Mouse (Mus musculus) stomach, embryonic 16.5 days (tissue): ENCODE data around the gene Phldb2. TPM values are rescaled to one million over a fixed set of nuclear protein-coding genes. Genes with fewer than 3 reads are reported as not detected.

Source experiments
- ATAC-seq: fragments of 200-750 bp; cut with Nextera tagmentation; 2 replicates; pipeline ENCODE4 v1.8.0; 2017; ENCODE audit warnings: moderate number of reproducible peaks, moderate TSS enrichment; ENCODE audit not compliant: insufficient read depth, low FRiP score
- H3K27ac ChIP-seq: fragments of 300-500 bp; sonication (generic); 2 replicates; pipeline ENCODE4 v1.5.1; 2014; ENCODE audit warnings: low read length
- H3K27me3 ChIP-seq: fragments of 300-500 bp; sonication (generic); 2 replicates; pipeline ENCODE4 v1.6.1; 2014; ENCODE audit warnings: low read length, control low read depth, mixed read lengths; ENCODE audit not compliant: control insufficient read depth, insufficient read depth
- H3K36me3 ChIP-seq: fragments of 300-500 bp; sonication (generic); 2 replicates; pipeline ENCODE4 v1.6.1; 2014; ENCODE audit warnings: low read length; ENCODE audit not compliant: control insufficient read depth, insufficient read depth
- H3K4me1 ChIP-seq: fragments of 300-500 bp; sonication (generic); 2 replicates; pipeline ENCODE4 v1.6.1; 2014; ENCODE audit warnings: low read length, control low read depth, mixed read lengths; ENCODE audit not compliant: control insufficient read depth, insufficient read depth
- H3K4me2 ChIP-seq: fragments of 300-500 bp; sonication (generic); 2 replicates; pipeline ENCODE4 v1.6.1; 2014; ENCODE audit warnings: low read depth, low read length, mixed read lengths
- H3K4me3 ChIP-seq: fragments of 300-500 bp; sonication (generic); replicated peaks from 2 replicates; pipeline ENCODE4 v1.5.1; 2014; ENCODE audit warnings: mild to moderate bottlenecking, low read length
- H3K9ac ChIP-seq: fragments of 300-500 bp; sonication (generic); 2 replicates; pipeline ENCODE4 v1.6.1; 2014; ENCODE audit warnings: low read length
- H3K9me3 ChIP-seq: fragments of 300-500 bp; sonication (generic); replicated peaks from 2 replicates; pipeline ENCODE4 v1.6.1; 2016; ENCODE audit warnings: low read length, control low read depth; ENCODE audit not compliant: control insufficient read depth
- WGBS: fragments of 180-500 bp; shearing (Covaris S2); extraction: QIAGEN DNeasy Blood & Tissue Kit; methylation state at CpG from one replicate; pipeline ENCODE4 v1.1.7; 2014; 5-methylcytosine and 5-hydroxymethylcytosine counted together
- polyA plus RNA-seq: library from polyadenylated mRNA; unstranded; fragments of >200 nt; fragmentation: Nextera tagmentation; extraction: Ambion mirVana; gene quantifications from 2 replicates; pipeline ENCODE4 v1.2.1, GENCODE M21; 2015

Phldb2 gene
- polyA plus RNA-seq, 1 experiment from 2014 or later = 28.3 TPM

GRCm38 (mm10) chr16:45890471-45891200 is 62.8 kb downstream of the Phldb2 start:
- no peak for ATAC-seq
- no peaks in the 10 kb centered on the region for H3K36me3 ChIP-seq
- H3K4me3 ChIP-seq = no peak overlapping the region
- no peak overlapping the region for H3K27ac ChIP-seq
- H3K4me1 ChIP-seq = 0 out of 2 replicates have a peak, but pooled peaks cover 3% of the 10 kb centered on the region
- no peak overlapping the region for H3K9ac ChIP-seq
- WGBS = 76% methylated on average over 4 of the region's 4 CpGs
- H3K27me3 ChIP-seq = no peaks in the 10 kb centered on the region
- no peak overlapping the region for H3K4me2 ChIP-seq
- H3K9me3 ChIP-seq = no peaks in the 10 kb centered on the region

DNA sequence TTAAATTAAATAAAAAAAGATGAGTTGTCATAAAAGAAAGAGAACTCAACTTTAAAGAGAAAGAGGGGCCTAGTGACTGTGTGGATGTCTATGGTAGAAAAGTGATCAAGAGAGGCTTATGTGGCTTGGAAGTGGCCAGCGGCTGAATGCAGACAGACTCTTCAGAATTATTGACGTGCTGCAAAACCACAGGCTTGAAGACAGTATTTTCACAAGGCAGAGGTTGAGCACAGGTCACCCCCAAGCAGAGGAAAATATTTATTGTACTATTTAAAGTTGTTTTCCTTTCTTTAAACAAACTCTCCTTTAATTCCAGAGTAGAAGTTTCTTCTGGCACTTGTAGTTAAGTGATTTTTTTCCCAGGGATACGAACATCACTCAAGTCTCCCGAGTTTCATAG is 63.8 kb downstream of the Phldb2 start:
- H3K9ac ChIP-seq = no peak overlapping the region
- H3K27ac ChIP-seq = no peak overlapping the region
- H3K9me3 ChIP-seq = no peaks in the 10 kb centered on the region
- 0 out of 2 replicates have a peak, but pooled peaks cover 3% of the 10 kb centered on the region for H3K4me1 ChIP-seq
- no peaks in the 10 kb centered on the region for H3K27me3 ChIP-seq
- H3K36me3 ChIP-seq = no peaks in the 10 kb centered on the region
- no peak overlapping the region for H3K4me3 ChIP-seq
- ATAC-seq = no peak
- 35% methylated on average over 4 of the region's 4 CpGs for WGBS
- no peak overlapping the region for H3K4me2 ChIP-seq

GRCm38 (mm10) chr16:45886599-45886998 is 66.8 kb downstream of the Phldb2 start:
- Histone ChIP-seq H3K4me3 (no peak overlapping the region), H3K27me3 (no peaks in the 10 kb centered on the region), H3K27ac (peak overlapping the region; percentile 2; the same call in 1 of the 2 replicates), H3K9me3 (no peaks in the 10 kb centered on the region), H3K4me2 (no peak overlapping the region), H3K9ac (no peak overlapping the region), H3K4me1 (0 out of 2 replicates have a peak, but pooled peaks cover 3% of the 10 kb centered on the region), H3K36me3 (no peaks in the 10 kb centered on the region)
- ATAC-seq = peak; percentile 37; the same call in 1 of the 2 replicates
- 43% methylated on average over 5 of the region's 5 CpGs for WGBS

GRCm38 (mm10) chr16:45884194-45884593 is 69.2 kb downstream of the Phldb2 start:
- WGBS = 73% methylated on average over 2 of the region's 2 CpGs
- H3K4me3 ChIP-seq = no peak overlapping the region
- no peaks in the 10 kb centered on the region for H3K27me3 ChIP-seq
- H3K4me2 ChIP-seq = no peak overlapping the region
- 0 out of 2 replicates have a peak, but pooled peaks cover 3% of the 10 kb centered on the region for H3K4me1 ChIP-seq
- no peaks in the 10 kb centered on the region for H3K36me3 ChIP-seq
- no peak overlapping the region for H3K9ac ChIP-seq
- no peak overlapping the region for H3K27ac ChIP-seq
- H3K9me3 ChIP-seq = no peaks in the 10 kb centered on the region
- ATAC-seq = no peak

DNA sequence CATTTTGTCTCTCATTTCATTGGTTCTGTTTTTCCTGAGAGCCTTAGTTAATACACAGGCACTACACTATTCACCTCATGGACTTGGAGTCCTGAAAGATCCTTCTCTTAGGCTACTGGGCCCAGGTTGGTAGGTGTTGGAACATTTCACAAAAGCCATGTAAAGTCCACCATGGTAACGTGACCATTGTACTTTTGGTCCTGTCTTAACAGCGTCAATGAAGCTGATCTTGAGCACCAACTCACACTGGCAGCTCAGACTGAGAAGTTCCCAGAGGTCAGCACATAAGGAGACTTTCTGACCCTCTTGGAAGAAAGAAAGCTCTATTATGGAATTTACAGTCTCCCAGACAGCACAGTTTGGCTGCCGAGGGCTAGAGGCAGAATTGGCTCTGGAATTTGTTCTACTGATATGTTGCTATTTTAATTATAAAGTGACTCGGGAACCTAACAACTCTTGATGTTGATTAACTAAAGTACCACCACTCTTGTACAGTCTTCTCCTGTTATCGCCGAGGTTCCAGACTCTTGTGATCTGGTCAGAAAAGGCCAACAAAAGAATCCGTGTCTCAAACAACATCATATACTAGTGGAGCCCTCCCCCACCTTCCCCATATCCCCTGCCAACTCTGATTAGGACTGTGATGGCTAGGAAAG is 72.1 kb downstream of the Phldb2 start:
- H3K4me3 ChIP-seq = no peak overlapping the region
- 68% methylated on average over 7 of the region's 7 CpGs for WGBS
- H3K36me3 ChIP-seq = no peaks in the 10 kb centered on the region
- ATAC-seq = no peak
- no peaks in the 10 kb centered on the region for H3K4me1 ChIP-seq
- H3K27ac ChIP-seq = no peak overlapping the region
- H3K27me3 ChIP-seq = no peaks in the 10 kb centered on the region
- no peak overlapping the region for H3K4me2 ChIP-seq
- no peak overlapping the region for H3K9ac ChIP-seq
- H3K9me3 ChIP-seq = no peaks in the 10 kb centered on the region

- Histone ChIP-seq H3K36me3 (no peaks in the 10 kb centered on the region), H3K9ac (no peak overlapping the region), H3K4me2 (no peak overlapping the region), H3K4me1 (no peaks in the 10 kb centered on the region), H3K9me3 (no peaks in the 10 kb centered on the region), H3K27ac (no peak overlapping the region), H3K4me3 (no peak overlapping the region), H3K27me3 (no peaks in the 10 kb centered on the region)
- no peak for ATAC-seq
- 87% methylated on average over 6 of the region's 6 CpGs for WGBS
Measured at GRCm38 (mm10) chr16:45880101-45880751, 73.2 kb downstream of the Phldb2 start.

DNA sequence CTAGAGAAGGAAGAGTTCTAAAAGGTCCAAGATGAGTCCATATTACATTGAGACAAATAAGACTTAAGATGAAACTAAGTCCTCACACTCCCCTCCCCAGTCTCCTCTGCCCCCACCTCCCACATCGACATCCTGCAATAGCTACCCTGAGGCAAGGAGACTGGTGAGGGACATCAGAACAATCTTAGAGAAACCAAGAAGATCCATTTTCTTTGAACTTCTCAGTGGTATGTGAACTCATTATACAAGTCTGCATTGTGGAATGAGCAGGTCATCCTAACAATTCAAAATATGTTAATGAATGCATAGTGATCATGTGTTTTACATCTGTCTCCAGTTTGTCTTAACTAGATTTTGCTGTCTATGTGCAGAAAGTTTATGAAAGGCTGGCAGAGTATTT is 75.7 kb downstream of the Phldb2 start:
- H3K36me3 ChIP-seq = no peaks in the 10 kb centered on the region
- H3K9ac ChIP-seq = no peak overlapping the region
- no peak overlapping the region for H3K27ac ChIP-seq
- 89% methylated on average over 1 of the region's 1 CpGs for WGBS
- H3K9me3 ChIP-seq = no peaks in the 10 kb centered on the region
- H3K27me3 ChIP-seq = no peaks in the 10 kb centered on the region
- no peak for ATAC-seq
- H3K4me1 ChIP-seq = no peaks in the 10 kb centered on the region
- no peak overlapping the region for H3K4me3 ChIP-seq
- no peak overlapping the region for H3K4me2 ChIP-seq

DNA sequence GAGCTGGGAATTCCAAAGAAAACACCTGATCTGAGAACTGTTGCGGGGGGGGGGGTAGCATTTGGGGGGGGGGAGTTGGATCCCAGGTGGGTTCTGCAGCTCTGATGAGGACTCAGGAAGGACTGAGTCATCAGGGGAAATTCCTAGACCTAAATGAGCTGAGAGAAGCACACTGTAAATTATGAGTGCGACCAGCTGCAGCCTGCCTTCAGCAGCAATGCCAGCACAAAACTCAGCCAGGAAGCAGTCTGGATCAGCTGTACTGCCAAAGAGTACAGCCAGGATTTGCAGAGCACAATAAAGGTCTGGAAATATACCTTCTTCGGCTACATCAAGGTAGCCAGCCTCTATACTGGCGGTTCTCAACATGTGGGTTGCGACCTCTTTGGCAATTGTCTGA is 76.2 kb downstream of the Phldb2 start:
- Histone ChIP-seq H3K36me3 (no peaks in the 10 kb centered on the region), H3K9ac (no peak overlapping the region), H3K27me3 (no peaks in the 10 kb centered on the region), H3K4me2 (no peak overlapping the region), H3K9me3 (no peaks in the 10 kb centered on the region), H3K4me1 (no peaks in the 10 kb centered on the region), H3K27ac (no peak overlapping the region), H3K4me3 (no peak overlapping the region)
- ATAC-seq = no peak
- WGBS = 65% methylated on average over 5 of the region's 5 CpGs

GRCm38 (mm10) chr16:45873397-45873796 is 80.0 kb downstream of the Phldb2 start:
- H3K27ac ChIP-seq = no peak overlapping the region

More at GRCm38 (mm10) chr16:45873397-45873796, 80.0 kb downstream of the Phldb2 start:
- no peaks in the 10 kb centered on the region for H3K36me3 ChIP-seq
- H3K4me1 ChIP-seq = no peaks in the 10 kb centered on the region
- H3K4me3 ChIP-seq = no peak overlapping the region
- no peak for ATAC-seq
- H3K4me2 ChIP-seq = no peak overlapping the region
- 84% methylated on average over 4 of the region's 4 CpGs for WGBS
- H3K9me3 ChIP-seq = no peaks in the 10 kb centered on the region
- H3K27me3 ChIP-seq = no peaks in the 10 kb centered on the region
- H3K9ac ChIP-seq = no peak overlapping the region
